Mouse (Mus musculus) frontal cortex, postnatal 36 days (tissue): ENCODE measurements around the gene Epx.
"Not testable (repeated sequence)": the region's sequence is repeated elsewhere in the genome, so short reads cannot be mapped to it uniquely, and the experiment has no call there.

Source experiments
- DNase-seq, 2 experiments: peaks; one replicate each; pipeline ENCODE4 v3.0.0; 2022; ENCODE audit warnings: low spot score in 2 of 2

Epx gene

DNA sequence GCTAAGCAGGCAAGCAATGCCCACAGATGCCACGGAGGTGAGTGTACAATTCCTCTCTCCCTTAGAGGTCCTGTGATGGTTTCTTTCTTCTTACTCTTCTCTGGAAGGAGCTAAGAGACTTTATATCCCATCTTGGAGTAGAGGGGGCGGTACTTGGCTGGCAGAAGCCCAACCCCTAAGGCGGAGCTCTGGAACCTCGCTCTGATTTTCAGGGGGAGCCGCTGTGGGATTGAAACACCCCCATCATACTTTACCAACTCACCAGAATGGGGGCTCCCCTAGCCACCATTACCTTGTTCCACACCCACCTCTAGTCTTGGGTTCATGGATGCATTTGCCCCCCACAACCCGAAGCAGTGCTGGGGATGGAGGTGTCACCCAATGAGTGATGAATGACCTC is at the start of gene Epx:
Gene Epx, minus strand, starts transcription at position 101 of the 400 bp plus-strand sequence.
- no peak for DNase-seq

GRCm38 (mm10) chr11:87920966-87921365 is 45.6 kb upstream of the Epx start, which contains the start of gene Olfr464:
Gene Olfr464 (minus strand): TSS chr11:87920967.
- DNase-seq = no peak

DNA sequence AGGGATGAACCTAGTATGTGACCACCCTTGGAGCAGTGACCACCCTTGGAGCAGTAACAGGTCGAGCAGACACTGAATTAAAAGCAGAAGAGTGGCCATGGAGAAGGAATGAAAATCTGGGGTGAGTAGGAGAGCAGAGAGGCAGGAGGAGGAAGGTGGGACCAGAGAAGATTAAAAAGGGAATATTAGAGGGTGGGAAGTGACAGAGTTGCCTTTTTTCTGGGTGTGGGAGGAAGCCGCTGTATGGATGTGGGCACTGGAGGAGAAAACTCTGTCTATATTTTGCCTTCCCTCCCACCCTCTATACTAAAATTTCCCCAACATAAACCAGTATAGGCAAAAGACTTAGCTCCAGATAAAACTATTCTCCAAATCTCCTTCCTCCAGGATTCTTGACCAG is 45.0 kb upstream of the Epx start:
- DNase-seq = peak; percentile 9 to 57

DNA sequence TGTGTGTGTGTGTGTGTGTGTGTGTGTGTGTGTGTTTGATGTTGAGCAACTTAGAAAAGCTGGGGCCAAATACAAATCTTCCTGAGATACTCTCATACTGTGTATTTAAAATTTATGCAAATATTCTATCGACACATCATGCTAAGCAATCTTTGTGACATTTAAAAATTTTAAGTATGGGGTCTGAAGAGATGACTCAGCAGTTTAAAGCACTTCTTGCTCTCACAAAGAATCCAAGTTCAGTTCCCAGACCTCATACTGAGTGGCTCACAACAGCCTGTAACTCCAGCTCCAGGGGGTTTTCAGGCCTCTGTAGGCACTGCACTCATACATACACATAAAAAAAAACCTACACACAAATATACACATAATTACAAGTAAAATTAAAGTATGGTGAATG is 40.7 kb upstream of the Epx start:
- DNase-seq = no peak

- no peak for DNase-seq
Observed at GRCm38 (mm10) chr11:87904331-87904730, 29.0 kb upstream of the Epx start.

GRCm38 (mm10) chr11:87897287-87897686 is 22.0 kb upstream of the Epx start, which contains the start of gene Olfr463:
Gene Olfr463 (minus strand): TSS chr11:87897387.
- no peak for DNase-seq

- no peak for DNase-seq
Observed at GRCm38 (mm10) chr11:87892168-87892567, 16.8 kb upstream of the Epx start, which contains the start of gene Olfr462. Gene Olfr462 (minus strand): TSS chr11:87892268.

DNA sequence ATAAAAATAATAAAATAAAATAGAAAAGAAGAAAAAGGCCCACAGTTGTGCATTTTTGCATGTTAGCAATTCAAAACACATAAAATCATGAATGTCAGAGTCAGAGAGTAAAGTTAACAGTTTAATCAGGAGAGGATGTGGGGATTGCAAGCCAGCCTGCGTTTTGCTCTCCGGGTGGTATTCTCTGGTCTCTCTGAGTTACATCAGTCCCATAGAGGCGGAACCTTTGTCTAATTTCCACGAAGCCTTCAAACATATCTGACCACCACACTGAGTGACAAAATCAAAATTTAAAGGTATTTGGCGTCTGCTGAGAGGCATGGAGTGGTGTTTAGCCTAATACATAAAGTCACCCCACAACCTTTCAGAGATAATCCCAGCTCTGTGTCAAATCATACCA is 9.5 kb upstream of the Epx start:
- no peak for DNase-seq

DNA sequence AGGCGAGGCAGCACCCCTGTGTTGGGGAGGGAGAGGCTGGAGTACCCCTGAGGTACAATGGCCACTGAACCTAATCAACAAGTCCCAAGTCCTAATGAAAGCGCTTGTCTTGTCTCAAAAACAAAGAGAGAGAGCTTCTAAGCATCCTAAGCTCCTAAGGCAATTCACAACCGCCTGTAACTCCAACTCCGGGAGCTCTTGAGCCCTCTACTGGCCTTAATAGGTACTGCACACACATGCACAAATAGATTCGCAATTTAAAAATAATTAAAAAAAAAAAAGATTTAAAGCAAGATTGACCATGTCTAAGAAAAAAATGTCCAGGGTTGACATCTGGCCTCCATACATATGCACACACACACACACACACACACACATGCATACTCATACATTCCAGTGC is 8.2 kb upstream of the Epx start:
- no peak for DNase-seq

GRCm38 (mm10) chr11:87881714-87882113 is 6.4 kb upstream of the Epx start:
- DNase-seq = no peak

DNA sequence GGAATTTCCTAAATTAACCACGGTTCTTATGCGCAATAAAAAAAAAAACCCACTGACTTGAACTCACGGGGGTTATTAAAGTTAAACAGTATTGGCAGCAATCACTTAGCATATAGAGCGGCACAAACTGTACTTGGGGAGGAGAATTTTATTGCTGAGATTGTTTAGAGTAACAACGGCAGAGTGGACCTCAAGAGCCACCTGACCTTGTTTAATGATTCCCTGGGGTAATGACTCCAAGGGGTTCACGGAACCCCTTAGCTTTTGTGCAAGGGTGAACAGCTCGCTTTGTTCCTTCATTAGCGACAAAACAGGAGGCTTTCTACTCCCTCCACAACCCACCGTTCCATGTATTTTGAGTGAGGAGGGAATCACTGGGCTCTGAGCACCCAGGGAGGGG is 4.5 kb upstream of the Epx start:
- DNase-seq = no peak

DNA sequence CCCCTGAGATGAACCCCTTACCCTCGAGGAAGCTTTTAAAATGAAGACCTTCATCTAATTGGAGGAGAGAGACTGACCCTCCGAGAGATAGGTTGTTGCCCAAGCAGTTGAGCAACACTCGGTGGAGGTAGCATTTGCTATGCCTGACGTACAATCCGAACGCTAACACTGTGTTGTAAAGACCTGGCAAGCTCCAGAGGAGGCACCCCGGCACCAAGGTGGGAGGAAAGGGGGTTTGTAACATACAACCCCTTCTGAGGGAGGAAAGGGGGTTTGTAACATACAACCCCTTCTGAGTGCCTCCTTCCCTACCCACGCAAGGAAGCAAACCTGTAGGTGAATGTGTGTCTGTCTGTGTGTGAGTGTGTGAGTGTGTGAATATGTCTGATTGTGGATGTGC is 3.6 kb downstream of the Epx start:
- DNase-seq = no peak

DNA sequence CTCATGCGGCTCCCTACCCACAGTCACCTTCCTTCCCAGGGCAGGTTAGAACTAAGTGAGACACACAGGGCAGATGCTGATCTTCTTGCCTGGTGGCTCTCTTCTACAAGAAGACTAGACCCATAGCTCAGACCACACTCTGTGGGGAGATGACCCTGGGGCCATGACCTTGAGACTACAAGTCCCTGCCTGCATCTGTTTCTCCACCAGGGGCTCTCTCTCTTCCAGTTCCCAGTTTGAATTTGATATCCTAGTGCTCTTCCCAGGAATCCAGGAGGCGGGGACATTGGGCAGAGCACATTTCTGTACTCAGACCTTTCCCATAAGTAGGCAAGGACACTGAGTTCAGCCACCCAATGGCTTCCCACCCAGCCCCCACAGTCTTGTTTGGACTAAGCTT is 5.2 kb downstream of the Epx start:
- DNase-seq = no peak

- not testable (repeated sequence) for DNase-seq
Observed at GRCm38 (mm10) chr11:87866891-87867290, 8.4 kb downstream of the Epx start.

DNA sequence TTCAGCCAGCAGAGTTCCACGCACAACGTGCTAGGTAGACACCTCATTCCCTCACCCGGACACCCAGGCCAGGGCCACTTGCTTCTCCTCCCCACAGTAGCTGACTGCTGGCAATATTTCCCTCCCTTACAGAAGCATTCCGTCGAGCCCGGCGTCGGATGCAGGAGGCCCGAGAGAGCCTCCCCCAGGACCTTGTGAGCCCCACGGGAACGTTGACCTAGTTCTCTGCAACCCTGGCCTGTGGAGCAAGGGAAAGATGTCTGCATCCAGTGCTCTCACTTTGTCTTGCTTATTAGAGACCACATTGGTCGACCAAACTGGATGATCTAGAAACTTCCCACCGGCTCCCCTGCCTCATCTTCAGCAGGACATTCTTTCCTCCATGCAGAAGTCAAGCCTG is 12.5 kb downstream of the Epx start:
- no peak for DNase-seq

DNA sequence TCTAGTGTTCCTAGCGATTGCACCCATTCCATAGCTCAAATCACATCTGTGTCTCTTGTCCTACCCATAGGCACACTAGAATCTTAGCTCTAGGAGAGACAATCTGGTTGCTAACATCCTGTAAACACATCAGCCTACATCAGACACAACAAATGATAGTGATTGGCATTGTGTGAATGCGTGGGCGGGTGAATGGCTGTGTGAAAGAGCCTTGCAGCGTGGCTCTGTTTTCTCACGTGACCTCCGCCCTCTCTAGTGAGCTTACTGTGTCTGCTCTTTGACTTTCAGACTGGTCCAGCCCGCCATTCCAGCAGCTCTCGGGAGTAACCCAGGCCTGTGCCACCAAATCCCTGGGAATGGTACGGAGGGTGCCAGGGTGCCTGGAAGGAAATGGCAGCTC is 14.9 kb downstream of the Epx start:
- DNase-seq = no peak

DNA sequence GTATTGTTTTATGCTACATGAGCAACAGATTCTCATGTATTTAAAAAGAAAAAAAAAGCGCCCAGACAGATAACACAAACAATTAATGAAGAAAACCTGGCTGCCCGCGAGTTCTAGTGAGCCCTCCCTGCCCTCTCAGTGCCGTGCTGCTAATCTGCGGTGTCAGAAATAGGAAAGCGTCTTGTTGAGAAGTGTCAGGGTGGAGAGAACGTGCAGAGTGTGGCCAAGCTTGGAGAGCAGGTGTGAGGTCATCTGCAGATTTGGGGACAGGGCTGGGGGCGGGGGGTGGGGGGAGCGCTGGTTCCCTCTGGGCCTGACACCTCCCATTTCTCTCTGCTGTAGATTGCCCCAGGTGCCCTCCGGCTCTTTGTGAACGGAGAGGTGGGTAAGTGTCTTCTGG is 16.1 kb downstream of the Epx start:
- no peak for DNase-seq

DNA sequence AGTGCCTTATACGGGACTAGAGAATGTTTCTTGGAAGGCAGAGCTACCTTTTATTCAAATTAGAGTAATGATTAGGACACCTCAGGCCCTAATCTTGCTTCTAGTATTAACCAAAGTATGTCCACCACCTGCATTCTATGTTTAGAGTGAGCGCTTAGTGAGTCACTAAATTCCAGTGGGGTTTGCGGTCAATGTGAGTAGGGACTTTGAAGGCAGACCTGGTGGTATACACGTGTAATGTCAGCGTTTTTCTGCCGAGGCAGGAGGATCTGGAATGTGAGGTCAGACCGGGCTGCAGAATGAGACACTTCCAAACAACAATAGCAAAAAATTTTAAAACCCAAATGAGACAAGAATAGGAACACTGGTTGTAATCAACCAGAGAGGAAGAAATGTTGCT is 20.8 kb downstream of the Epx start:
- no peak for DNase-seq

- peak; percentile 30 to 46 for DNase-seq
Observed at GRCm38 (mm10) chr11:87853597-87853954, 21.8 kb downstream of the Epx start.

DNA sequence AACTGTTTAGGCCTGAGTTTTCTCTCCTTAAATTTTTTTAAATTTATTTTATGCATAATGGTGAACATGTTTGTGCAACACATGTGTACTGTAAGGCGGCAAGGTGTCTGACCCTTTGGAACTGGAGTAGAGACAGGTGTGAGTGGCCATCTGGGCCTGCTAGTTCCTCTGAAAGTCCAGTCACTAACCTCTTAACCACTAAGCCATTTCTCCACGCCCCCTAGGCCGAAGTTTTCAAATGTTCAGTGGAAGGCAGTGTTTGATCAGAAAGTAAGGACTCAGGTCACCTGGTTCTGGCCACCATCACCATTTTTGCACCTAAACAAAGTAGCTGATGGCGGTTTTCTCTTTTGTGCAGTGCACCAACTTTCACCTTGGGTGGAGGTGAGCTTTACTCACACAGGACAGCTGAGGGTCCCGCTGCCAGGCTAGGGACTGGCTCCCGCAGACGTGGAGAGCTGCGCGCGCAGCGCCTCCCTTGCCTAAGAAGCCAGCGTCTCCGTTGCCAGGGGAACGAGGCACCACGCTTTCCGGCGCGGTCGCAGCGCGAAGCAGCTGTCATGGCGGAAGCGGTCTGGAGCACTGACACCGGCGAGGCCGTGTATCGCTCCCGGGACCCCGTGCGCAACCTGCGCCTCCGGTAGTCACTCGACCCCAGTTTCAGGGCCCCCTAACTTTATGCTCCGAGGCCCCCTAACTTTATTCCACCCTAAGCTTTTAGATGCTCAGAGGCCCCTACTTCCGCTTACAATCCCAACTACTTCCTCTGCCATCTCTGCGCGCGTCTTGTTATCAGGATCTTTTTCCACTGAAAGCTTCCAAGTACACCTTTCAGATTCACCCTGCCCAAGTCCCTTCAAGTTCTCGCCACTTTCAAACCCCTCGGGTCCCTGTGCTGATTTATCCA is 22.4 kb downstream of the Epx start, which contains the start of gene Mks1:
Gene Mks1, plus strand, starts transcription at position 526 of the 907 bp plus-strand sequence.
- DNase-seq = peak; percentile 93 to 94

DNA sequence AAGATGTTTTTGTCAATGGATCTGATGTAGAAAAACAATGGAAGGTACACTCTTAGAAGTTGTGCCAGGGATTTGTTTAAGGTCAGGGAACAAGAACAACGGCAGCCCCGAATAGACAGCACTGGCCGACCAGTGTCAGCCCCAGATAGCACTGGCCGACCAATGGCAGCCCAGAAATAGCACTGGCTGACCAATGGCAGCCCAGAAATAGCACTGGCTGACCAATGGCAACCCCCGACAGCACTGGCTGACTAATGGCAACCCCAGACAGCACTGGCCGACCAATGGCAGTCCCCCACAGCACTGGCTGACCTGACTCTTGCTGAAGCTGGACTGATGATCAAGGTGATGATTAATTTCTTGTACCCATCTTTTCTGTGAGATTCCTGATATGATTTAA is 27.5 kb downstream of the Epx start:
- DNase-seq = no peak

DNA sequence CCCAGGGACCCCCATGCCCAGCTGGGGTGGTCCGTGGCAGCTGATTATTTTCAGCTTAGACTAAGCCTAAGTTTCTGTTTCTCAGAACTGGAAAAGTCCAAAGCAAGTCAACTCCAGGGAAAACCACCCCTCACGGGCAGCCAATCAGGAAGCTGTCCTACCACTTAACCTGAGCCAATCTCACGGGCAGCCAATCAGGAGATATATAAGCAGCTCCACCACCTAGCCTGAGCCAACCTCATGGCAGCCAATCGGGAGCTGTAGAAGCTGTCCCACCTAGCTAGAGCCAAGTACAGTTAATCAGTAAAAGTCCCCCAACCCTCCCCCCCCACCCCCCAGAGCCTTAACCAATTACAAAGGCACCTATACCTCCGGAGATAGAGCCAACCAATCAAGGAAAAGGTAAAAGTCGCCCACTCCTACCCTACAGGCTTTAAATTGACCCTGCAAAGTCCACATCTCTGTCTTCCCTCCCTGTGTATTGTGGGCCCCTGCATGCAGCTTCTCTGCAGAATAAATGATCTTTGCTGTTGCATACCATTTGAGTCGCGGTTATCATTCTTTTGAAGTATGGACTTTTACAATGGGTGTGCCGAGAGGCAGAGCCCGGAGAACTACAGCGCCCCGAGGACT is 28.3 kb downstream of the Epx start:
- DNase-seq = no peak

- DNase-seq = no peak
Observed at GRCm38 (mm10) chr11:87841436-87841835, 33.9 kb downstream of the Epx start.
